Mouse (Mus musculus): ENCODE data around the gene Lman2. TPM values are rescaled to one million over a fixed set of nuclear protein-coding genes. Genes with fewer than 3 reads are reported as not detected.
A peak's percentile ranks its signal among the peaks of the same experiment; 100 is the strongest.

Lman2 gene
- total and polyA plus RNA-seq, 2 experiments from 2014 or later = 35.0 to 55.7 TPM

- Histone ChIP-seq H3K9me3 (ENCODE audit: low read length) (no peaks in the 10 kb centered on the region), H3K27ac (ENCODE audit: low read depth, low read length) (peak overlapping the region; percentile 39; the same call in 1 of the 2 replicates), H3K4me1 (ENCODE audit: insufficient read depth, low read length) (peaks cover 4% of the 10 kb centered on the region; the same call in 1 of the 2 replicates), H3K4me3 (ENCODE audit: low read depth, low read length) (0 out of 2 replicates have a peak overlapping the region, but pooled peaks have one; percentile 3), H3K36me3 (ENCODE audit: insufficient read depth, low read length) (no peaks in the 10 kb centered on the region), H3K9ac (replicated peaks; ENCODE audit: low read length, poor library complexity, severe bottlenecking) (no peak overlapping the region), H3K27me3 (ENCODE audit: insufficient read depth, low read length) (no peaks in the 10 kb centered on the region; the same call in 1 of the 2 replicates), H3K4me2 (ENCODE audit: low read depth, low read length, poor library complexity, severe bottlenecking) (peak overlapping the region; percentile 32)
- TF ChIP-seq CTCF (IDR thresholded peaks at IDR 0.05) = peak; percentile 97
- ATAC-seq (ENCODE audit: low FRiP score) (peak; percentile 86), DNase-seq (ENCODE audit: low spot score) (peak; percentile 91)
- 13% methylated on average over 11 of the region's 11 CpGs for WGBS
Observed at GRCm38 (mm10) chr13:55404853-55405782, 42.5 kb upstream of the Lman2 start.

- no peak overlapping the region for H3K4me2 ChIP-seq (ENCODE audit: low read depth, low read length, poor library complexity, severe bottlenecking)
- DNase-seq (ENCODE audit: low spot score) (no peak), ATAC-seq (ENCODE audit: low FRiP score) (no peak)
- H3K27me3 ChIP-seq (ENCODE audit: insufficient read depth, low read length) = no peaks in the 10 kb centered on the region; the same call in 1 of the 2 replicates
- no peak overlapping the region for H3K4me3 ChIP-seq (ENCODE audit: low read depth, low read length)
- peaks cover 4% of the 10 kb centered on the region; the same call in 1 of the 2 replicates for H3K4me1 ChIP-seq (ENCODE audit: insufficient read depth, low read length)
- no peak for TF ChIP-seq CTCF (IDR thresholded peaks at IDR 0.05)
- no peaks in the 10 kb centered on the region for H3K9me3 ChIP-seq (ENCODE audit: low read length)
- no peak overlapping the region for H3K27ac ChIP-seq (ENCODE audit: low read depth, low read length)
- H3K9ac ChIP-seq (replicated peaks; ENCODE audit: low read length, poor library complexity, severe bottlenecking) = no peak overlapping the region
- 68% methylated on average over 15 of the region's 15 CpGs for WGBS
- H3K36me3 ChIP-seq (ENCODE audit: insufficient read depth, low read length) = no peaks in the 10 kb centered on the region
Observed at GRCm38 (mm10) chr13:55403935-55404852, 41.6 kb upstream of the Lman2 start.

GRCm38 (mm10) chr13:55403266-55403665 lies 40.7 kb upstream of the Lman2 start:
- no peak overlapping the region for H3K27ac ChIP-seq (ENCODE audit: low read depth, low read length)
- no peaks in the 10 kb centered on the region; the same call in 1 of the 2 replicates for H3K27me3 ChIP-seq (ENCODE audit: insufficient read depth, low read length)
- peaks cover 4% of the 10 kb centered on the region; the same call in 1 of the 2 replicates for H3K4me1 ChIP-seq (ENCODE audit: insufficient read depth, low read length)
- H3K36me3 ChIP-seq (ENCODE audit: insufficient read depth, low read length) = no peaks in the 10 kb centered on the region
- WGBS = 60% methylated on average over 7 of the region's 7 CpGs
- H3K9ac ChIP-seq (replicated peaks; ENCODE audit: low read length, poor library complexity, severe bottlenecking) = no peak overlapping the region
- H3K9me3 ChIP-seq (ENCODE audit: low read length) = no peaks in the 10 kb centered on the region
- DNase-seq (ENCODE audit: low spot score) (peak; percentile 50), ATAC-seq (ENCODE audit: low FRiP score) (no peak)
- TF ChIP-seq CTCF (IDR thresholded peaks at IDR 0.05) = no peak
- no peak overlapping the region for H3K4me3 ChIP-seq (ENCODE audit: low read depth, low read length)
- H3K4me2 ChIP-seq (ENCODE audit: low read depth, low read length, poor library complexity, severe bottlenecking) = no peak overlapping the region

GRCm38 (mm10) chr13:55400039-55400346 lies 37.4 kb upstream of the Lman2 start:
- Histone ChIP-seq H3K36me3 (ENCODE audit: insufficient read depth, low read length) (no peaks in the 10 kb centered on the region), H3K4me1 (ENCODE audit: insufficient read depth, low read length) (no peaks in the 10 kb centered on the region), H3K27ac (ENCODE audit: low read depth, low read length) (no peak overlapping the region), H3K4me2 (ENCODE audit: low read depth, low read length, poor library complexity, severe bottlenecking) (no peak overlapping the region), H3K9me3 (ENCODE audit: low read length) (no peaks in the 10 kb centered on the region), H3K4me3 (ENCODE audit: low read depth, low read length) (no peak overlapping the region), H3K9ac (replicated peaks; ENCODE audit: low read length, poor library complexity, severe bottlenecking) (no peak overlapping the region), H3K27me3 (ENCODE audit: insufficient read depth, low read length) (no peaks in the 10 kb centered on the region)
- 80% methylated on average over 1 of the region's 1 CpGs for WGBS
- no peak for DNase-seq (ENCODE audit: low spot score)
- ATAC-seq (ENCODE audit: low FRiP score) = no peak
- no peak for TF ChIP-seq CTCF (IDR thresholded peaks at IDR 0.05)

- H3K4me2 ChIP-seq (ENCODE audit: low read depth, low read length, poor library complexity, severe bottlenecking) = no peak overlapping the region
- H3K9me3 ChIP-seq (ENCODE audit: low read length) = no peaks in the 10 kb centered on the region
- no peaks in the 10 kb centered on the region for H3K4me1 ChIP-seq (ENCODE audit: insufficient read depth, low read length)
- H3K27ac ChIP-seq (ENCODE audit: low read depth, low read length) = no peak overlapping the region
- ATAC-seq (ENCODE audit: low FRiP score) (no peak), DNase-seq (ENCODE audit: low spot score) (no peak)
- 60% methylated on average over 5 of the region's 5 CpGs for WGBS
- H3K4me3 ChIP-seq (ENCODE audit: low read depth, low read length) = no peak overlapping the region
- no peak for TF ChIP-seq CTCF (IDR thresholded peaks at IDR 0.05)
- H3K36me3 ChIP-seq (ENCODE audit: insufficient read depth, low read length) = no peaks in the 10 kb centered on the region
- H3K27me3 ChIP-seq (ENCODE audit: insufficient read depth, low read length) = no peaks in the 10 kb centered on the region
- H3K9ac ChIP-seq (replicated peaks; ENCODE audit: low read length, poor library complexity, severe bottlenecking) = no peak overlapping the region
Observed at GRCm38 (mm10) chr13:55399300-55400038, 36.9 kb upstream of the Lman2 start.

Data from midbrain, postnatal 0 days (tissue).